Mouse (Mus musculus): ENCODE measurements around the gene Sorcs2. TPM values are rescaled to one million over a fixed set of nuclear protein-coding genes. Genes with fewer than 3 reads are reported as not detected.
A peak's percentile ranks its signal among the peaks of the same experiment; 100 is the strongest.

The Sorcs2 gene
- 13.1 and 14.8 TPM in 2 replicates for polyA plus RNA-seq (2015; fragmentation: Nextera tagmentation; extraction: Ambion mirVana)

GRCm38 (mm10) chr5:36397837-36398282, at the start of gene Sorcs2:
Gene Sorcs2, minus strand, starts transcription at chr5:36398139.
- Histone ChIP-seq H3K27me3 (peaks cover 43% of the 10 kb centered on the region), H3K36me3 (no peaks in the 10 kb centered on the region)
- peak; percentile 79 for ATAC-seq (ENCODE audit: insufficient number of reproducible peaks, insufficient read depth, low FRiP score, low TSS enrichment, low read depth)

GRCm38 (mm10) chr5:36446166-36446890, 48.4 kb upstream of the Sorcs2 start:
- Histone ChIP-seq H3K27me3 (0 out of 2 replicates have a peak, but pooled peaks cover 4% of the 10 kb centered on the region), H3K36me3 (no peaks in the 10 kb centered on the region), H3K9ac (no peak overlapping the region), H3K4me1 (peaks cover 36% of the 10 kb centered on the region), H3K4me3 (no peak overlapping the region), H3K27ac (no peak overlapping the region), H3K9me3 (no peaks in the 10 kb centered on the region), H3K4me2 (no peak overlapping the region)
- 44% methylated on average over 9 of the region's 9 CpGs for WGBS
- ATAC-seq (ENCODE audit: insufficient number of reproducible peaks, insufficient read depth, low FRiP score, low TSS enrichment, low read depth): no peak

More at GRCm38 (mm10) chr5:36397837-36398282, at the start of gene Sorcs2:
- Histone ChIP-seq H3K9me3 (no peaks in the 10 kb centered on the region), H3K27ac (no peak within 1 kb of the TSS), H3K4me2 (peak within 1 kb of the TSS; percentile 99), H3K4me3 (peak within 1 kb of the TSS; percentile 74), H3K9ac (peak within 1 kb of the TSS; percentile 82), H3K4me1 (peaks cover 35% of the 10 kb centered on the region)
- 2% methylated on average over 33 of the region's 45 CpGs for WGBS

GRCm38 (mm10) chr5:36445028-36445427, 47.1 kb upstream of the Sorcs2 start:
- Histone ChIP-seq H3K27me3 (0 out of 2 replicates have a peak, but pooled peaks cover 4% of the 10 kb centered on the region), H3K27ac (peak overlapping the region; percentile 40; the same call in 1 of the 2 replicates), H3K9me3 (no peaks in the 10 kb centered on the region), H3K36me3 (no peaks in the 10 kb centered on the region), H3K9ac (no peak overlapping the region), H3K4me2 (no peak overlapping the region), H3K4me1 (peaks cover 43% of the 10 kb centered on the region), H3K4me3 (no peak overlapping the region)
- no peak for ATAC-seq (ENCODE audit: insufficient number of reproducible peaks, insufficient read depth, low FRiP score, low TSS enrichment, low read depth)
- 22% methylated on average over 8 of the region's 8 CpGs for WGBS

GRCm38 (mm10) chr5:36444611-36445010, 46.7 kb upstream of the Sorcs2 start:
- Histone ChIP-seq H3K9ac (0 out of 2 replicates have a peak overlapping the region, but pooled peaks have one; percentile 21), H3K4me3 (no peak overlapping the region), H3K36me3 (no peaks in the 10 kb centered on the region), H3K27me3 (0 out of 2 replicates have a peak, but pooled peaks cover 4% of the 10 kb centered on the region), H3K27ac (peak overlapping the region; percentile 40; the same call in 1 of the 2 replicates), H3K9me3 (no peaks in the 10 kb centered on the region), H3K4me1 (peaks cover 43% of the 10 kb centered on the region), H3K4me2 (no peak overlapping the region)
- no peak for ATAC-seq (ENCODE audit: insufficient number of reproducible peaks, insufficient read depth, low FRiP score, low TSS enrichment, low read depth)
- WGBS: 38% methylated on average over 4 of the region's 4 CpGs

- WGBS: 55% methylated on average over 3 of the region's 3 CpGs
- ATAC-seq (ENCODE audit: insufficient number of reproducible peaks, insufficient read depth, low FRiP score, low TSS enrichment, low read depth): no peak
- Histone ChIP-seq H3K4me1 (peaks cover 46% of the 10 kb centered on the region), H3K27ac (peak overlapping the region; percentile 29; the same call in 1 of the 2 replicates), H3K4me3 (no peak overlapping the region), H3K27me3 (0 out of 2 replicates have a peak, but pooled peaks cover 4% of the 10 kb centered on the region), H3K36me3 (no peaks in the 10 kb centered on the region), H3K4me2 (no peak overlapping the region), H3K9ac (no peak overlapping the region), H3K9me3 (no peaks in the 10 kb centered on the region)
Observed at GRCm38 (mm10) chr5:36440741-36441140, 42.8 kb upstream of the Sorcs2 start.

DNA sequence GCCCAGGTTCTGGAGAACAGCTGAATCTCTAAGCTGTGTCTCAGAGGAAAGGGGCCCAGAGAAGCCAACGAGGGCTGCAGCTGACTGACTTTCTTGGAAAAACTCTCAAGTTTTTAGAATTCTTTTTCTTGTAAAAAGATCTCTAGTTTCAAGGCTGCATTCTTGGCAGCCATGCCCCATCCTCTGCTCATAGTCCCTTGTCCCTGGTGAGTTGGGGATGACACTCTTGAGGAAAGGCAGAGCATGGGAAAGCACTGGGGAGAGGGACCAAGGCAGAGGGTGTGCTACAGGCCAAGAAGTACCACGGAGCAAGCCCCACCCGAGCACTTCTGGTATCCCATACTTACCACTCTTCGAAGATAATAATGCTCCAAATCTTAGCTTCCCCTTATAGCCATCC, 38.9 kb upstream of the Sorcs2 start:
- Histone ChIP-seq H3K27me3 (no peaks in the 10 kb centered on the region), H3K27ac (peak overlapping the region; percentile 62), H3K9me3 (no peaks in the 10 kb centered on the region), H3K36me3 (no peaks in the 10 kb centered on the region), H3K4me3 (no peak overlapping the region), H3K9ac (no peak overlapping the region), H3K4me2 (no peak overlapping the region), H3K4me1 (peaks cover 35% of the 10 kb centered on the region)
- ATAC-seq (ENCODE audit: insufficient number of reproducible peaks, insufficient read depth, low FRiP score, low TSS enrichment, low read depth): no peak
- 65% methylated on average over 4 of the region's 4 CpGs for WGBS

DNA sequence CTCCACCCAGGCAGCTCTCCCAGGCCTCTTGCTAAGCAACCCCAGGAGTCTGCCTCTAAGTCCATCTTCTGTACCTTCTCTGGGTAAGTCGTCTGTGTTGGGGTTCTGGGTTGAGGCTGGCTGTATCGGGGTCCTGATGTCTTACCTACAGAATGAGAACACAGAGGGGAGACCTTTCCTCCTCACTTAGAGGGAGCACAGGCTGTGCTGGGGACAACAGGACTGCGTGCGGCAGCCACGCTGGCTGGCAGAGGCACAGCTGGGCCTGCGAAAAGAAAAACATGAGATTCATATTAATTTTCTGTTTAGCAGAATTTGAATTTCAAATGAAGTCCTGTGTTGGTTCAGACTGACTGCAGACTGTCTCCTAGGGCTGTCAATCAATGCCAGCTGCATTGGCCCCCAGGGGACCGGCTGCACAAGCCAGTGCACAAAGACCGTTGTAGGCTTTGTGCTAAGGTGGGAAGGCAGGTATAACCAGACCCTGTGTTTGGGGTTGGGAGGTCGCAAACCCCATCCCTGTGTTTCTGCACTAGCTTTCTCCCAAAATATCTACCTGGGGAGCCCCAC, 36.5 kb upstream of the Sorcs2 start:
- H3K27ac ChIP-seq: peak overlapping the region; percentile 55; the same call in 1 of the 2 replicates
- no peaks in the 10 kb centered on the region for H3K36me3 ChIP-seq
- no peaks in the 10 kb centered on the region for H3K9me3 ChIP-seq
- peak overlapping the region; percentile 32; the same call in 1 of the 2 replicates for H3K9ac ChIP-seq
- no peak for ATAC-seq (ENCODE audit: insufficient number of reproducible peaks, insufficient read depth, low FRiP score, low TSS enrichment, low read depth)
- H3K4me3 ChIP-seq: no peak overlapping the region
- WGBS: 39% methylated on average over 9 of the region's 9 CpGs
- peaks cover 25% of the 10 kb centered on the region for H3K4me1 ChIP-seq
- H3K27me3 ChIP-seq: no peaks in the 10 kb centered on the region
- H3K4me2 ChIP-seq: no peak overlapping the region

DNA sequence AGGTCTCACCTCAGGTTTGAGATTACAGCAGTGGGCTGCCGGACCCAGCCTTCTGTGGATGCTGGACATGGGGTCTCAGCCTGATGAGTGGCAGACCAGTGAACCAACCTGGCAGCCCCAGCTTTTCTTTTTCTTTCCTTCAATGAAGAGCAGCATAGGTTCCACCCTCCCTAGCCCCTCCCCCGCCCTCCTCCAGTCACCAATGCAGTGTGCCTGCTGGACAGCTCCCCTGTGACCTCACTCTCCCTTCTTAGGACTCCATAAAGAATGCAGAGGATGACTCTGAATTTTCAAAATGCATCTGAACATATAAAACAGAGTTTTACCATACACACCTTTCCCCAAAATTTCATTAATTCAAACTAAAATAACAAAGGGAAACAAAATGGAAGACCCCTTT, 33.8 kb upstream of the Sorcs2 start:
- Histone ChIP-seq H3K27ac (no peak overlapping the region), H3K27me3 (peaks cover 5% of the 10 kb centered on the region; the same call in 1 of the 2 replicates), H3K4me3 (no peak overlapping the region), H3K9me3 (no peaks in the 10 kb centered on the region), H3K4me1 (peaks cover 24% of the 10 kb centered on the region), H3K4me2 (no peak overlapping the region), H3K9ac (no peak overlapping the region), H3K36me3 (no peaks in the 10 kb centered on the region)
- no peak for ATAC-seq (ENCODE audit: insufficient number of reproducible peaks, insufficient read depth, low FRiP score, low TSS enrichment, low read depth)
- 58% methylated on average over 2 of the region's 2 CpGs for whole genome bisulfite sequencing

- H3K36me3 ChIP-seq: no peaks in the 10 kb centered on the region
- no peak overlapping the region for H3K27ac ChIP-seq
- no peak overlapping the region for H3K4me3 ChIP-seq
- ATAC-seq (ENCODE audit: insufficient number of reproducible peaks, insufficient read depth, low FRiP score, low TSS enrichment, low read depth): no peak
- peaks cover 17% of the 10 kb centered on the region for H3K4me1 ChIP-seq
- no peak overlapping the region for H3K4me2 ChIP-seq
- 82% methylated on average over 3 of the region's 3 CpGs for WGBS
- H3K9ac ChIP-seq: no peak overlapping the region
- peaks cover 5% of the 10 kb centered on the region; the same call in 1 of the 2 replicates for H3K27me3 ChIP-seq
- no peaks in the 10 kb centered on the region for H3K9me3 ChIP-seq
Observed at GRCm38 (mm10) chr5:36429551-36429950, 31.6 kb upstream of the Sorcs2 start.

- no peaks in the 10 kb centered on the region for H3K9me3 ChIP-seq
- no peak overlapping the region for H3K4me2 ChIP-seq
- H3K4me3 ChIP-seq: no peak overlapping the region
- H3K27me3 ChIP-seq: peaks cover 5% of the 10 kb centered on the region; the same call in 1 of the 2 replicates
- no peaks in the 10 kb centered on the region for H3K36me3 ChIP-seq
- H3K9ac ChIP-seq: no peak overlapping the region
- 59% methylated on average over 11 of the region's 11 CpGs for WGBS
- H3K27ac ChIP-seq: no peak overlapping the region
- peaks cover 10% of the 10 kb centered on the region; the same call in 1 of the 2 replicates for H3K4me1 ChIP-seq
- no peak for ATAC-seq (ENCODE audit: insufficient number of reproducible peaks, insufficient read depth, low FRiP score, low TSS enrichment, low read depth)
Observed at GRCm38 (mm10) chr5:36427831-36428230, 29.9 kb upstream of the Sorcs2 start.

- H3K4me3 ChIP-seq: no peak overlapping the region
- peaks cover 10% of the 10 kb centered on the region; the same call in 1 of the 2 replicates for H3K4me1 ChIP-seq
- no peak overlapping the region for H3K9ac ChIP-seq
- WGBS: 78% methylated on average over 5 of the region's 5 CpGs
- no peak overlapping the region for H3K27ac ChIP-seq
- no peak for ATAC-seq (ENCODE audit: insufficient number of reproducible peaks, insufficient read depth, low FRiP score, low TSS enrichment, low read depth)
- peaks cover 5% of the 10 kb centered on the region; the same call in 1 of the 2 replicates for H3K27me3 ChIP-seq
- no peak overlapping the region for H3K4me2 ChIP-seq
- no peaks in the 10 kb centered on the region for H3K9me3 ChIP-seq
- no peaks in the 10 kb centered on the region for H3K36me3 ChIP-seq
Observed at GRCm38 (mm10) chr5:36426404-36426803, 28.5 kb upstream of the Sorcs2 start.

Measured in embryonic facial prominence, embryonic 13.5 days (tissue).